Mouse (Mus musculus) liver, adult 2 months (tissue): ENCODE data around the gene Rad51b. TPM values are rescaled to one million over a fixed set of nuclear protein-coding genes. Genes with fewer than 3 reads are reported as not detected.
A peak's percentile ranks its signal among the peaks of the same experiment; 100 is the strongest.

Experiments used
- DNase-seq: peaks from one replicate; pipeline ENCODE4 v3.0.0-alpha.2; 2011; ENCODE audit warnings: low read depth, low spot score; ENCODE audit errors: extremely low read depth
- H3K27ac ChIP-seq: fragments of 200-500 bp; replicated peaks from 2 replicates; pipeline ENCODE4 v1.5.1; 2012; ENCODE audit warnings: low read depth, mild to moderate bottlenecking, control low read depth, inconsistent platforms, low read length; ENCODE audit not compliant: insufficient read depth
- H3K27me3 ChIP-seq: fragments of 200-500 bp; 2 replicates; pipeline ENCODE4 v1.6.1; 2012; ENCODE audit warnings: mild to moderate bottlenecking, moderate library complexity, low read length, inconsistent platforms; ENCODE audit not compliant: control insufficient read depth, insufficient read depth
- H3K36me3 ChIP-seq: fragments of 200-500 bp; 2 replicates; pipeline ENCODE4 v1.6.1; 2012; ENCODE audit warnings: low read length, inconsistent platforms; ENCODE audit not compliant: control insufficient read depth, insufficient read depth
- H3K4me1 ChIP-seq: fragments of 200-500 bp; 2 replicates; pipeline ENCODE4 v1.6.1; 2011; ENCODE audit warnings: low read length; ENCODE audit not compliant: control insufficient read depth, insufficient read depth
- H3K4me3 ChIP-seq: fragments of 200-500 bp; 2 replicates; pipeline ENCODE4 v1.5.1; 2011; ENCODE audit warnings: low read depth, mild to moderate bottlenecking, control low read depth, low read length, moderate library complexity; ENCODE audit not compliant: insufficient read depth
- H3K79me2 ChIP-seq: fragments of 200-500 bp; 2 replicates; pipeline ENCODE4 v1.6.1; 2012; ENCODE audit warnings: inconsistent platforms, mild to moderate bottlenecking, low read length, moderate library complexity; ENCODE audit not compliant: control insufficient read depth, insufficient read depth
- H3K9ac ChIP-seq: fragments of 200-500 bp; 2 replicates; pipeline ENCODE4 v1.6.1; 2012; ENCODE audit warnings: low read depth, mild to moderate bottlenecking, control low read depth, inconsistent platforms, low read length
- CTCF ChIP-seq: fragments of 200-500 bp; IDR thresholded peaks from 2 replicates; pipeline ENCODE4 v1.5.1; 2011; ENCODE audit warnings: low read depth, low read length, control low read depth
- POLR2A ChIP-seq: fragments of 200-500 bp; IDR thresholded peaks from 2 replicates; pipeline ENCODE4 v1.6.1; 2011; ENCODE audit warnings: low read length, control low read depth; ENCODE audit not compliant: insufficient read depth; ENCODE audit errors: extremely low read depth
- WGBS: fragments of 180-500 bp; shearing (Covaris S2); methylation state at CpG from one replicate; pipeline ENCODE4 v1.1.7; 2018; 5-methylcytosine and 5-hydroxymethylcytosine counted together
- polyA plus RNA-seq: library from polyadenylated mRNA; depleted of rRNA; stranded (reverse); fragments of >200 nt; gene quantifications from 2 replicates; pipeline ENCODE4 v1.2.3, GENCODE M21; 2012
- total RNA-seq: library from RNA; depleted of rRNA; stranded (reverse); fragments of >200 nt; gene quantifications from 2 replicates; pipeline ENCODE4 v1.2.3, GENCODE M21; 2014

Rad51b gene
- total and polyA plus RNA-seq, 2 experiments = 0.55 to 1.7 TPM

GRCm38 (mm10) chr12:79615717-79616316 lies 318.7 kb downstream of the Rad51b start:
- no peak overlapping the region for H3K27ac ChIP-seq
- H3K27me3 ChIP-seq = no peaks in the 10 kb centered on the region
- 85% methylated on average over 5 of the region's 5 CpGs for WGBS
- H3K9ac ChIP-seq = no peak overlapping the region
- H3K79me2 ChIP-seq = no peaks in the 10 kb centered on the region
- DNase-seq = no peak
- TF ChIP-seq CTCF (no peak), POLR2A (no peak)
- H3K4me1 ChIP-seq = no peaks in the 10 kb centered on the region
- no peak overlapping the region for H3K4me3 ChIP-seq
- no peaks in the 10 kb centered on the region for H3K36me3 ChIP-seq

- Histone ChIP-seq H3K79me2 (no peaks in the 10 kb centered on the region), H3K27me3 (no peaks in the 10 kb centered on the region), H3K4me1 (no peaks in the 10 kb centered on the region), H3K9ac (no peak overlapping the region), H3K4me3 (no peak overlapping the region), H3K36me3 (no peaks in the 10 kb centered on the region), H3K27ac (no peak overlapping the region)
- DNase-seq = no peak
- TF ChIP-seq CTCF (no peak), POLR2A (no peak)
- WGBS = 97% methylated on average over 1 of the region's 1 CpGs
Observed at GRCm38 (mm10) chr12:79619009-79619408, 321.9 kb downstream of the Rad51b start.

- 98% methylated on average over 5 of the region's 5 CpGs for WGBS
- Histone ChIP-seq H3K4me3 (no peak overlapping the region), H3K4me1 (no peaks in the 10 kb centered on the region; the same call in 1 of the 2 replicates), H3K27ac (no peak overlapping the region), H3K27me3 (no peaks in the 10 kb centered on the region), H3K79me2 (no peaks in the 10 kb centered on the region), H3K9ac (no peak overlapping the region), H3K36me3 (no peaks in the 10 kb centered on the region)
- TF ChIP-seq POLR2A (no peak), CTCF (no peak)
- no peak for DNase-seq
Observed at GRCm38 (mm10) chr12:79620693-79621092, 323.6 kb downstream of the Rad51b start.

GRCm38 (mm10) chr12:79623308-79623707 lies 326.2 kb downstream of the Rad51b start:
- no peak for TF ChIP-seq POLR2A
- no peak for TF ChIP-seq CTCF
- WGBS = 94% methylated on average over 1 of the region's 1 CpGs
- Histone ChIP-seq H3K27ac (no peak overlapping the region), H3K79me2 (no peaks in the 10 kb centered on the region), H3K27me3 (no peaks in the 10 kb centered on the region), H3K4me3 (no peak overlapping the region), H3K36me3 (no peaks in the 10 kb centered on the region), H3K4me1 (peaks cover 4% of the 10 kb centered on the region), H3K9ac (no peak overlapping the region)
- DNase-seq = no peak

- peak overlapping the region; percentile 58 for H3K27ac ChIP-seq
- no peaks in the 10 kb centered on the region for H3K27me3 ChIP-seq
- no peak overlapping the region for H3K9ac ChIP-seq
- peaks cover 5% of the 10 kb centered on the region for H3K4me1 ChIP-seq
- peak; percentile 41 for DNase-seq
- H3K4me3 ChIP-seq = no peak overlapping the region
- H3K36me3 ChIP-seq = no peaks in the 10 kb centered on the region
- H3K79me2 ChIP-seq = no peaks in the 10 kb centered on the region
- WGBS = 75% methylated on average over 7 of the region's 7 CpGs
- TF ChIP-seq CTCF (no peak), POLR2A (no peak)
Observed at GRCm38 (mm10) chr12:79625699-79626554, 328.8 kb downstream of the Rad51b start.

GRCm38 (mm10) chr12:79626555-79627080 lies 329.5 kb downstream of the Rad51b start:
- no peak overlapping the region for H3K9ac ChIP-seq
- no peaks in the 10 kb centered on the region for H3K27me3 ChIP-seq
- WGBS = 81% methylated on average over 4 of the region's 4 CpGs
- no peaks in the 10 kb centered on the region for H3K79me2 ChIP-seq
- H3K27ac ChIP-seq = peak overlapping the region; percentile 58
- H3K4me1 ChIP-seq = peaks cover 5% of the 10 kb centered on the region
- H3K4me3 ChIP-seq = no peak overlapping the region
- no peak for DNase-seq
- no peak for TF ChIP-seq POLR2A
- TF ChIP-seq CTCF = no peak
- no peaks in the 10 kb centered on the region for H3K36me3 ChIP-seq
